In genomic region chr15:89180081-89180541, GRCm38 (mm10) we compare ENCODE assay signal across 8 mouse cellular contexts. TPM values are rescaled to one million over a fixed set of nuclear protein-coding genes. Genes with fewer than 3 reads are reported as not detected.
DNase-seq lines count a peak whose midpoint lies in the region; ATAC-seq and TF ChIP-seq lines count a peak whose summit lies in the region.

No protein-coding gene starts in this region.

- peaks cover 11% of the 10 kb centered on the region for H3K4me1 ChIP-seq in ES-Bruce4 (ENCODE audit: control insufficient read depth, insufficient read depth, low read length)
- H3K4me1 ChIP-seq in heart, embryonic 14.5 days (ENCODE audit: control insufficient read depth in 2 of 2, insufficient read depth in 2 of 2, low read length in 2 of 2), result peaks cover 52 to 64% of the 10 kb centered on the region in 2 experiments
- peaks cover 64% of the 10 kb centered on the region for H3K4me1 ChIP-seq in limb, embryonic 12.5 days (replicated peaks)
- peaks cover 90% of the 10 kb centered on the region for H3K4me1 ChIP-seq in neural tube, embryonic 13.5 days (replicated peaks)

- under 1% methylated on average over 26 of the region's 26 CpGs for WGBS in heart, embryonic 14.5 days
- WGBS in limb, embryonic 12.5 days, result 1% methylated on average over 26 of the region's 26 CpGs
- WGBS in neural tube, embryonic 13.5 days, result under 1% methylated on average over 26 of the region's 26 CpGs

- peak overlapping the region; percentile 88 for H3K4me3 ChIP-seq in ES-Bruce4 (ENCODE audit: low read depth, low read length)
- H3K4me3 ChIP-seq in heart, embryonic 14.5 days (ENCODE audit: control insufficient read depth in 1 of 2, insufficient read depth in 1 of 2, low read depth in 1 of 2, low read length in 2 of 2), result peak overlapping the region; percentile 80 to 81
- peak overlapping the region; percentile 89 for H3K4me3 ChIP-seq in limb, embryonic 12.5 days (replicated peaks)
- H3K4me3 ChIP-seq in neural tube, embryonic 13.5 days, result peak overlapping the region; percentile 86

- ATAC-seq in heart, embryonic 14.5 days (ENCODE audit: insufficient number of reproducible peaks, insufficient read depth, low FRiP score, low read depth), result no peak
- no peak for ATAC-seq in limb, embryonic 12.5 days (ENCODE audit: insufficient number of reproducible peaks, insufficient read depth, low FRiP score, low TSS enrichment, low read depth)
- ATAC-seq in neural tube, embryonic 13.5 days (ENCODE audit: low read depth), result peak; percentile 8

- DNase-seq in cerebellum, postnatal 36 days, result peak; percentile 53
- no peak for DNase-seq in cerebellum, adult 8-10 months
- no peak for DNase-seq in layer of hippocampus, adult 8-10 months (ENCODE audit: low spot score in 2 of 2)
- DNase-seq in urinary bladder, postnatal 4 days (ENCODE audit: low spot score in 2 of 2), result no peak

- H3K4me2 ChIP-seq in heart, embryonic 14.5 days (ENCODE audit: low read length), result peak overlapping the region; percentile 92
- peak overlapping the region; percentile 93 for H3K4me2 ChIP-seq in limb, embryonic 12.5 days
- peak overlapping the region; percentile 99 for H3K4me2 ChIP-seq in neural tube, embryonic 13.5 days

- H3K9me3 ChIP-seq in ES-Bruce4 (replicated peaks; ENCODE audit: control insufficient read depth, insufficient read depth, low read length, poor library complexity, severe bottlenecking), result no peaks in the 10 kb centered on the region
- H3K9me3 ChIP-seq in heart, embryonic 14.5 days (ENCODE audit: control insufficient read depth, low read length), result no peaks in the 10 kb centered on the region
- no peaks in the 10 kb centered on the region for H3K9me3 ChIP-seq in limb, embryonic 12.5 days
- H3K9me3 ChIP-seq in neural tube, embryonic 13.5 days, result no peaks in the 10 kb centered on the region

- TF ChIP-seq EP300 in ES-Bruce4 (IDR thresholded peaks at IDR 0.05; ENCODE audit: insufficient read depth, low read depth, low read length), result no peak

- TF ChIP-seq POLR2A in ES-Bruce4 (IDR thresholded peaks at IDR 0.05; ENCODE audit: insufficient read depth, low read length), result no peak

- no peaks in the 10 kb centered on the region for H3K36me3 ChIP-seq in ES-Bruce4 (ENCODE audit: control insufficient read depth, insufficient read depth, low read length, poor library complexity, severe bottlenecking)
- H3K36me3 ChIP-seq in heart, embryonic 14.5 days (ENCODE audit: control insufficient read depth, insufficient read depth, low read length), result no peaks in the 10 kb centered on the region
- peaks cover 8% of the 10 kb centered on the region; the same call in 1 of the 2 replicates for H3K36me3 ChIP-seq in limb, embryonic 12.5 days
- peaks cover 16% of the 10 kb centered on the region; the same call in 1 of the 2 replicates for H3K36me3 ChIP-seq in neural tube, embryonic 13.5 days

- peak overlapping the region; percentile 81 for H3K9ac ChIP-seq in ES-Bruce4 (ENCODE audit: low read depth, poor library complexity, severe bottlenecking)
- peak overlapping the region; percentile 82 for H3K9ac ChIP-seq in heart, embryonic 14.5 days (ENCODE audit: low read length)
- H3K9ac ChIP-seq in limb, embryonic 12.5 days (replicated peaks), result peak overlapping the region; percentile 91
- peak overlapping the region; percentile 99 for H3K9ac ChIP-seq in neural tube, embryonic 13.5 days

- H3K27me3 ChIP-seq in ES-Bruce4 (ENCODE audit: control insufficient read depth, insufficient read depth, low read length, poor library complexity, severe bottlenecking), result no peaks in the 10 kb centered on the region
- H3K27me3 ChIP-seq in heart, embryonic 14.5 days (ENCODE audit: control insufficient read depth, insufficient read depth, low read length), result no peaks in the 10 kb centered on the region
- H3K27me3 ChIP-seq in limb, embryonic 12.5 days, result no peaks in the 10 kb centered on the region
- no peaks in the 10 kb centered on the region for H3K27me3 ChIP-seq in neural tube, embryonic 13.5 days

- H3K27ac ChIP-seq in ES-Bruce4 (ENCODE audit: insufficient read depth, low read length), result peak overlapping the region; percentile 68
- peak overlapping the region; percentile 87 to 96 for H3K27ac ChIP-seq in heart, embryonic 14.5 days (replicated peaks in 1 of 2; ENCODE audit: control insufficient read depth in 1 of 2, insufficient read depth in 1 of 2, low read depth in 2 of 2, low read length in 2 of 2)
- peak overlapping the region; percentile 92 for H3K27ac ChIP-seq in limb, embryonic 12.5 days
- H3K27ac ChIP-seq in neural tube, embryonic 13.5 days (replicated peaks), result peak overlapping the region; percentile 96

- no peak for TF ChIP-seq CTCF in ES-Bruce4 (IDR thresholded peaks at IDR 0.05; ENCODE audit: low read depth, low read length)

RNA-seq across cellular contexts. Expression of gene Plxnb2, which starts 0.5 kb away (rescaled TPM):
- 86.1 and 96.7 TPM in 2 replicates for polyA plus RNA-seq in ES-Bruce4 (2011; ENCODE audit: insufficient read depth, insufficient read length, low read depth, missing spikeins)
- 87.4 and 99.3 TPM in 2 replicates for polyA plus RNA-seq in heart, embryonic 14.5 days (2014; fragmentation: Nextera tagmentation; extraction: Ambion mirVana)
- 157 and 170 TPM in 2 replicates for polyA plus RNA-seq in limb, embryonic 12.5 days (2016; fragmentation: Nextera tagmentation; extraction: Ambion mirVana)
- 89.8 and 94.5 TPM in 2 replicates for polyA plus RNA-seq in neural tube, embryonic 13.5 days (2015; fragmentation: Nextera tagmentation; extraction: Ambion mirVana)
- total RNA-seq in layer of hippocampus, adult 8-10 months (2022), result 10 to 100 TPM; 54.0 to 78.5 (median 67.5) TPM

RNA-seq across cellular contexts. Expression of gene Dennd6b, which starts 16.2 kb away (rescaled TPM):
- 9.1 and 10.0 TPM in 2 replicates for polyA plus RNA-seq in ES-Bruce4 (2011; ENCODE audit: insufficient read depth, insufficient read length, low read depth, missing spikeins)
- polyA plus RNA-seq in heart, embryonic 14.5 days (2014; fragmentation: Nextera tagmentation; extraction: Ambion mirVana), result 14.8 and 16.6 TPM in 2 replicates
- 30.1 and 31.2 TPM in 2 replicates for polyA plus RNA-seq in limb, embryonic 12.5 days (2016; fragmentation: Nextera tagmentation; extraction: Ambion mirVana)
- polyA plus RNA-seq in neural tube, embryonic 13.5 days (2015; fragmentation: Nextera tagmentation; extraction: Ambion mirVana), result 68.9 and 71.8 TPM in 2 replicates
- total RNA-seq in layer of hippocampus, adult 8-10 months (2022), result 10 to 100 TPM; 38.9 to 52.1 (median 45.1) TPM

RNA-seq across cellular contexts. Expression of gene Mapk11, which starts 30.7 kb away (rescaled TPM):
- 9.1 and 9.3 TPM in 2 replicates for polyA plus RNA-seq in ES-Bruce4 (2011; ENCODE audit: insufficient read depth, insufficient read length, low read depth, missing spikeins)
- polyA plus RNA-seq in heart, embryonic 14.5 days (2014; fragmentation: Nextera tagmentation; extraction: Ambion mirVana), result 2.5 and 3.2 TPM in 2 replicates
- polyA plus RNA-seq in limb, embryonic 12.5 days (2016; fragmentation: Nextera tagmentation; extraction: Ambion mirVana), result 13.6 and 14.4 TPM in 2 replicates
- 35.8 and 40.2 TPM in 2 replicates for polyA plus RNA-seq in neural tube, embryonic 13.5 days (2015; fragmentation: Nextera tagmentation; extraction: Ambion mirVana)
- 10 to 100 TPM; 21.4 to 27.4 (median 24.8) TPM for total RNA-seq in layer of hippocampus, adult 8-10 months (2022)

RNA-seq across cellular contexts. Expression of gene Ppp6r2, which starts 31.2 kb away (rescaled TPM):
- 13.3 and 14.3 TPM in 2 replicates for polyA plus RNA-seq in ES-Bruce4 (2011; ENCODE audit: insufficient read depth, insufficient read length, low read depth, missing spikeins)
- 21.9 and 22.9 TPM in 2 replicates for polyA plus RNA-seq in heart, embryonic 14.5 days (2014; fragmentation: Nextera tagmentation; extraction: Ambion mirVana)
- polyA plus RNA-seq in limb, embryonic 12.5 days (2016; fragmentation: Nextera tagmentation; extraction: Ambion mirVana), result 30.5 and 33.3 TPM in 2 replicates
- 64.8 and 76.9 TPM in 2 replicates for polyA plus RNA-seq in neural tube, embryonic 13.5 days (2015; fragmentation: Nextera tagmentation; extraction: Ambion mirVana)
- total RNA-seq in layer of hippocampus, adult 8-10 months (2022), result 100 to 1,000 TPM; 147 to 171 (median 157) TPM

RNA-seq across cellular contexts. Expression of gene Mapk12, which starts 39.6 kb away (rescaled TPM):
- polyA plus RNA-seq in ES-Bruce4 (2011; ENCODE audit: insufficient read depth, insufficient read length, low read depth, missing spikeins), result 33.2 and 38.2 TPM in 2 replicates
- polyA plus RNA-seq in heart, embryonic 14.5 days (2014; fragmentation: Nextera tagmentation; extraction: Ambion mirVana), result 21.0 and 23.0 TPM in 2 replicates
- polyA plus RNA-seq in limb, embryonic 12.5 days (2016; fragmentation: Nextera tagmentation; extraction: Ambion mirVana), result 8.9 and 9.3 TPM in 2 replicates
- 6.7 and 7.0 TPM in 2 replicates for polyA plus RNA-seq in neural tube, embryonic 13.5 days (2015; fragmentation: Nextera tagmentation; extraction: Ambion mirVana)
- 1 to 10 TPM; 4.9 to 9.7 (median 7.0) TPM for total RNA-seq in layer of hippocampus, adult 8-10 months (2022)

Comparison
In these comparisons a context has a peak if more than half of its experiments do, and no peak if none do; other contexts are left out.
1. DNase-seq: peak in cerebellum, postnatal 36 days (2 of 2); none in cerebellum, adult 8-10 months (single experiment), layer of hippocampus, adult 8-10 months (0 of 2) and urinary bladder, postnatal 4 days (0 of 2).
2. Peak in every context shown above with its lines, with median percentiles within 50 percentile points of each other: H3K27ac ChIP-seq, H3K4me3 ChIP-seq, H3K9ac ChIP-seq and H3K4me2 ChIP-seq.